Mouse (Mus musculus) right cerebral cortex, postnatal 36 days (tissue): ENCODE measurements around the gene Adamts2.

Experiments used
- DNase-seq, 2 experiments: peaks; one replicate each; pipeline ENCODE4 v3.0.0; 2022; ENCODE audit warnings: low spot score in 2 of 2, mixed read lengths in 1 of 2

The Adamts2 gene

DNA sequence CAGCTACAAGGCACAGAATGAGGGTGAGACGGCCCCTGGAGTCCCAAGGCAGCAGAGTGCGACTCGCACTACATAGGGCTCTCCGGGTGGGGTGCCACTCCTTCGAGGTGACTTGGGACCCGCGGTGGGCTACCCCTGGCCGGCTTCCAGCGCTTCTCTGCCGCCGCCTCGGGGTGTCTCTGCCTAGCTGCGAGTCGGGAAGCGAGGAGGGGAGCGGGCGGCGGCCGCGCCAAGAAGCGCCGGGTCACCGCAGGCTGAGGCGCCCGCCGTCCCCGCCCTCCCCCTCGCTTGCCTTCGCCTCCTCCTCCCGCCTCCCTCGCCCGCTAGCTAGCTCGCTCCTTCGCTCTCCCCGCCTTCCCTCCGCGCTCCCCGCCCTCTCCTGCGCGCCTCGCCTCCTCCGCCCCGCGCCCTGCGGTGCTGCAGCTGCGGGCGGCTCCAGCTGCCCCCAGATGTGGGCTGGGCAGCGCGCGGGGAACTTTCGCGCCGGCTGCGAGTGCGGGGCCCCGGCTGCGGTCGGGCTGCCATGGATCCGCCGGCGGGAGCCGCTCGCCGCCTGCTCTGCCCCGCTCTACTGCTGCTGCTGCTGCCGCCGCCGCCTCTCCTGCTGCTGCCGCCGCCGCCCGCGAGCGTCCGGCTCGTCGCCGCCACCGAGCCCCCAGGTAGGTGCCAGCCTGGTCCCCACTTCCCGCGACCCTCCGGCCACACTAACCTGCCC is at the start of gene Adamts2:
Gene Adamts2 (plus strand): TSS at position 444 of the 715 bp plus-strand sequence.
- peak in 1 of 2 experiments; percentile 32 for DNase-seq

DNA sequence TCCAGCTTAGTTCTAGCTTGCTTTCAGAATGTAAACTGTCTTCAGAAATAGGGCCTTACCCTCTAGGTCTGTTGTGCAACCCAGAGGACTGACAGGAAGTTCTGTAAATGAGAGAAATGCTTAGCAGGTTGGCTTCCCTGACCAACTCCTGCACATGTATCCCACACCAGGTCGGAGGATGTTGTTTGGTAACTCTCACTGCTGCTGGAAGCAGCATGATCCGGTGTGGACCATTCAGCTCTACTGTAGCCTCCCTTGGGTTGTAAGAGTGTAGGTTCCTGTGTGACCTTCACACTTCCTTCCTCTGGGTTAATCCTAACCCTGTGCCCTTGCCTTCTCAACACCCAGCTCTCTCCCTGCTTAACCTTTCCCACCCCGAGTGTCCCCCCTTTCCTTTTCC is 44.8 kb upstream of the Adamts2 start:
- DNase-seq: no peak

DNA sequence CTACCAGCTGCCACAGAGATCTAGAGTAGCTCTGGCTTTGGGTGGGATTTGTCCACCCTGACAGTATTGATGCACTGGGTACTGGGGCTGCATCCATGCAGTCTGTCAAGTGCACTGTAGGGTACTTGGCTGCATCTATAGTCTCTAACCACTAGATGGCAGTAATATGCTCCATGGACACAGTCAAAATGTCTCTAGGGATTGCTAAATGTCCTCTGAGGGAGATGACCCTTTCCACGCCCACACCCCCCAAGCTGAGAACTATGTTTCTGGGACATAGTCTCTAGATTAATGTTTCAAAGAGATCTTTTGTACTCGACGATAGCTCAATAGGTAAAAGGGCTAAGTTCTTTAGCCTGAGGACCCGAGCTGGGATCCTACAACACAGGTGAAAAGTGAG is 42.8 kb upstream of the Adamts2 start:
- no peak for DNase-seq

DNA sequence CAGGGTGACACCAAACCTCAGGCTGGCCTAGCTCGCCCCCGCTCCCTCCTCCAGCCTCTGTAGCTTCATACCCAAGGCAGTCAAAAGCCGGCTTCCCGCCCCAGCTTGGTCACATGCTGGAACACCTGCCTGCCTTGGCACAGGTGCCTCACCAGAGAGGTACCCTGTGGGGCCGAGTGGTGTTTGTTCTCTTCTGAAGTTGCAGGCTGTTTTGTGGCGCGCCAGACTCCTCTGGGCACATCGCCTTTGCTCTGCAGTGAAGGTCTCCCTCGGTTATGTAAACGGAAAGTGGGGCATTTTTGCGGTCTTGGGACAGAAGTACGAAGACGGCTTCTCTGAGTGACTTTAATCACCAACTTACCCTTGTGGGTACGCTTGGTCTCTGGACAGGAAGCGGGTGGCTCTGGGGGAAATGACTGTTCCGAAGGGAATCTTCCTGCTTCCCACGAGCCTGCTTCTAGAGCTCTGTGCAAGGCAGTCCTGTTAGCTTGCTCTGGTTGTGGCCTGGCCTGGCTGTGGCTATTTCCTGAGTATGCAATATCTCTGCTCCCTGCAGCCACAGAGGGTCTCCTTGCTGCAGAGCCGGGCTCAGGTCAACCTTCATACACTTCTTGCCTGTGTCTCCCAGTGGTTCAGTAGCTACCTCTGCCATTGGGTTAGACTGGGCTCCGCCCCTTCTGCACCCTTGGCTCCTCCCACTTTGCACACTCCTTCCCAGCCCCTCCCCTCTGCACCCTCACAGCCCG is 36.2 kb upstream of the Adamts2 start:
- no peak for DNase-seq

DNA sequence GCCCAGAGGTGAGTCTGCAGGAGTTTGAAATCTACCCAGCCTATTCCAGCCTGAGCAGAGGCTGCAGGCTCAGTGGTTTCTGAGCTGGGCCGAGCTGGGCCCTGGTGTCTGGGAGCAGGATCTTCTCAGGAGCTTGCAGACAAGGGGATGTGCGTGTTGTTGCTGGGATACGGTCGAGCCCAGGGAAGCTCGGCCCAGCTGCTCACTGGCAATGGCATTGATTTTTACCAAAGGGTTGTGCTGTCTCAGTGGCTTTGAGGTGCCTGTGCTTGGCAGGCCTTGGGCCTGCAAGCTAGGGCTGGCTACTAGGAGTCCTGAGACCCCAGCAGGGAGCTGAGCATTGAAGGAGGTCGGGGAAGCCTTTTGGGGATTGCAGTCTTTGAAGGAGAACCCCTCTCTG is 30.4 kb upstream of the Adamts2 start:
- no peak for DNase-seq

DNA sequence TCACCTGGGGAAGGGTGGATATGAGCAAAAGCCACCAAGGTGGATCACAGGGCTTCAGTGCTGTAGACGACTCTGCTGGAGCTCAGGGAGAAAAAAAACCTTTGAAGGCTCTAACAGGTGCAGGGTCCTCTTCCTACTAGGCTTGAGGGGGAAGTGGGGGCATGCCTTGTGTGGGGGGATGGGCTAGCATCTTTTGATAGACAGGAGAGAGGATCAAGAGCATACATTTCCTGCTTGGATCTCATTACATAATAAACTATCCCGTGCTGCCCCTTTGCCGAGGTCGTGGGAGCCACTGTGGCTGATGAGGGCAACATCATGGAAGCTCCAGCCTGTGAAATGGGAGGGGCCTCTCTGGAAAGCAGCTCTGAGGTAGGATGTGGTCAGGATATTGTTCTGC is 25.4 kb upstream of the Adamts2 start:
- DNase-seq: no peak

DNA sequence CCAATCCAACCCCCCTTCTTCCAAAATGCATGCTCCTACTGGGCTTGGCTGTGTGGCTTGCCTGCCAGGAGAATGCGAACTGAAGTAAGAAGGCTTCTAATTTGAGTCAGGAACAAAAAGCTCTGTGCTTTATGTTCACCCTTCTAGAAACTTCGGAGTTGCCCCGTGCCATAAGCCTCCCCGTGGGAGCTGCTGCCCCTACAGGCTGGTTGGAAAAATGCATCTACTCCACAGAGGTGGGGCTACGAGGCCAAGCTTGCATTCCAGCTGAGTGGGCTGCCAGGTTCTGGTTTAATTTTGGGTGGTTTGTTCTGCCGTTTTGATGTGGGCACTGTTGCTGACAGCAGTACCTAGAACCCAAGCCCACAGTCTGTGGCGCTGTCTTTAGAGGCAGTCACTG is 14.9 kb upstream of the Adamts2 start:
- no peak for DNase-seq

DNA sequence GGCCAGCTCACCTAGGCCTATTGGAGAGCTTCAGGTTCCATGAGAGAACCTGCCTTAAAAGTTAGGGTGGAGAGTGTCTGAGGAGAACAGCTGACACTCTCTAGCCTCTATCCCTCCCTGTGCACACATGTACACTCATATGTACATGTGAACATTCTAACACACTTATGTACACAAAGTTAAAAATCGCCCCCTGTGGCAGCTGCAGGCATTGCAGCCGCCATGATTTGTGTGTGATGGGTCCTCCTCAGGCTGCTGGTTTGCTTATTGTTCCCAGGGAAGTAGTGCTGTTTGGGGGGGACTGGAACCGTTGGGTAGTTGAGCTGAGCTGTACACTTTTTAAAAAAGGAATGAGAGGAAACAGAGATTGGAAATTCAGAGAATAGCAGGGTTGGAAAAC is 14.1 kb upstream of the Adamts2 start:
- DNase-seq: no peak

DNA sequence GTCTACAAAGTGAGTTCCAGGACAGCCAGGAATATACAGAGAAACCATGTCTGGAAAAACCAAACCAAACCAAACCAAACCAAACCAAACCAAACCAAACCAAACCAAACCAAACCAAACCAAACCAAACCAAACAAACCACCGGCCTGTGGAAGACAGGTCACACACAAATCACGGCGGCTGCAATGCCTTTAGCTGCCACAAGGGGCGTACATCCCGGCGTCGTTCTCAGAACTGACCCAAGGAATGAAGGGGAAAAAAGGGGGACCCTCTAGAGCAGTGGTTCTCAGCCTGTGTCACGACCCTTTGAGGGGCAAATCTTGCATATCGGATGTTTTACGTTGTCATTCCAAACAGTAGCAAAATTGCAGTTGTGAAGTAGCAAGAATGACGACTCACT is 12.8 kb upstream of the Adamts2 start:
- DNase-seq: no peak

DNA sequence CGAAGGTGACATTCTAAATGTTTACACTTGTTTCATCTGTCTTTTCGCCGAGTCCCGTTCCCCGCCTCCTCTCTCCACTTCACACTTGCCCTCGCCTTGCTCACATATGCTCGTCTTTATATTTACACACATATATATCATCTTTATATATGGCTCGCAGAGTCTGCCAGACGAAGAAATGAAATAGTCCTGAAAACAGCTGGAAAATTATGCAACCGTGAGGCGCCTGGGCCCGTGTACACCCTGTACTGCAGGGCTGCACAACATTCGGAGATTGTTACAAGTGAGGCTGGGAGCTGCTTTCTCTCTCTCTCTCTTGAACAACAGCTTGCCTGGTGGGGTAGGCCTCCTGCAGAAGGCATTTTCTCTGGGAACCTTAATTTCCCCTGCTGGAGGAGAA is 10.8 kb upstream of the Adamts2 start:
- DNase-seq: peak; percentile 39 to 55

DNA sequence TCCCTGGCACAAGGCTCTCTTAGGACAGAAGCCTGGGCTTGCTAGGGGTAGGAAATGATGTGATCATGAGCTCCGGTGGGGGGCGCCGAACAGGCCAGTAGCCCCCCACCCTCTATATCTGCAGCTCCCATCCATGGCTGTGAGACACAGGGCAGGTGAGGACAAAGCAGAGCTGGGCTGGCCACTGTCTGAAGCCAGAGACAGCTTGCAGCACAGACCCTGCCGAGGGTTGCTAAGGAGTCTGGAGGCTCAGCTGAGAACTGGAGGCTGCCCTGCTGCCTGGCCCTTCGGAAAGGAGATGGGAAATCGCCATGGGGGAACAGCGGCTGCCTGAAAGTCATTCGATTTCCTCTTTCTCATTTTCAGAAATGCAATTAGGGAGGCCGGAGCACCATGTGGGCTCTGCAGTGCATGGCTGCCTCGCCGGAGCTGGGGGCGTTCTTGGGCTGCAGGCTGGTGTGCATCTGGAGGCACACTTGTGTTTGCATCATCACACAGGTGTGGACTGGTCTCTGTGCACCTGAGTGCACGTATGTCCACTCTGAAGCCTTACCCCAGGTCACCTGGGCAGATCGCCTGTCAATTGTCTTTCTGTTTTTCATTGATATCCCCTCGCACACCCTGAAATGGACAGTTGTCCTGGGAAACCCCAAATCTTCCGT is 8.9 kb upstream of the Adamts2 start:
- DNase-seq: no peak

DNA sequence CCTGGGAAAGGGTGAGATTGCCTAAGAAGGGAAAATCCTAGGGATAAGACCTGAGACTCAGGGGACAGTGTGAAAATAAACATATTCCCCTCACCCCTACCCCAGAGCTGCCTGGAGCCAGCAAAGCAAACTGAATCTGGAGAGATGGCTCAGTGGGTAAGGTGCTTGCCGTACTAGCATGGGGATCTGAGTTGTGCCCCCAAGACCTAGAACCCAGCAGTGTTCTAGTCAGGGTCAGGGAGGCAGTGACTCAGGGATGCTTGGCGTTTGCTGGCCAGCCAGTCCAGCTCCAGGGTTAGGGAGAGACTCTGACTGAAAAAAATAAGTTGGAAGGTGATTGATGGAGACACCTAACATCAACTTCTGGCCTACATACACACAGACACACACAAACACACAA is 5.3 kb upstream of the Adamts2 start:
- no peak for DNase-seq

DNA sequence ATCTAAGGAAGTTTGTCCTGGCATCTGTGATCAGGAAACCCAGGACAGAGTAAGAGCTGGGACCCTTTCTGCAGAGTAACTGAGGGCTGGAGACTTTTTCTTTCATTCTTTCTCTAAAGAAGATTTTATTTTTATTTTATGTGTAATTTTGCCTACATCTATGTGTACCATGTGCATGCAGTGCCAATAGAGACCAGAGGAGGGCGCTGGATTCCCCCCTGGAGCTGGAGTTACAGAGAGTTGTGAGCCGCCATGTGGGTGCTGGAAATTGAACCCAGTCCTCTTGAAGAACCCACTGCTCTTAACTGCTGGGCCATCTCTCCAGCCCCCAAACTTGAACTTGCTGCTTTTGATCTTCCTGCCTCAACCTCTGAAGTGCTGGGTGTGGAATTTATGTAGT is 2.7 kb upstream of the Adamts2 start:
- DNase-seq: no peak

DNA sequence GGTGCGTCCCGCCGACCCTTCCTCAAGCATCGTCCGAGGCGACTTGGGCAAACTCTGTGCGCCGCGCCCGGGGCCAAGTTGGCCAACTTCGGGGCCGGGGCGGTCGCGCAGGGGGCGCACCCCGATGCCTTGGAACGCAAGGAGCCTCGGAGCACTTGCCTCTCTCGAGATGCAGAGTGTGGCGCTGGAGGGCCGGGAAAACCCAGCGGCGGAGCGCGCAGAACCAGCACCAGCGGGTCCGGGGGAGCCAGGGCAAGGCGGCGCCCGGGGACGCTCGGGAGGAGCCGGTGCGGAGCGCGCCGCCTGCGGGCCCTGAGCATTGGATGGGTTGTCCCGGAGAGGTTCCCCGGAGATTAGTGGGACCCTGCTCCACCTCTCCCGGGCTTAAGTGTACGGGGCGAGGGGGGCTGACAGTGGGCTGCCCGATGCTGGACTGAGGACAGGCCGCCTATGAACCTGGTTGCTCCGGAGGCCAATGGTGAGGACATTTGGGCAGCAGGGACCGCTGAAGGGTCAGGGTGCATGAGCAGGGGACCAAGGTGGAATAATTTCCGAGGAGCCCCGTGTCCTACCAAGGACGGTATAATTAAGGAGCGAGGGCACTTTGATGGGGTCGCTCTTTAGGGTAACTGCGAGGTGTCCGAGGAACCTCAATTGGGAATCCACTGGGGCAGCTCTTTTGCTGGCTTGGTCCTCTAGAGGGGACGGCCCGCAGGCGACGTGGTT is 635 bp downstream of the Adamts2 start:
- no peak for DNase-seq

DNA sequence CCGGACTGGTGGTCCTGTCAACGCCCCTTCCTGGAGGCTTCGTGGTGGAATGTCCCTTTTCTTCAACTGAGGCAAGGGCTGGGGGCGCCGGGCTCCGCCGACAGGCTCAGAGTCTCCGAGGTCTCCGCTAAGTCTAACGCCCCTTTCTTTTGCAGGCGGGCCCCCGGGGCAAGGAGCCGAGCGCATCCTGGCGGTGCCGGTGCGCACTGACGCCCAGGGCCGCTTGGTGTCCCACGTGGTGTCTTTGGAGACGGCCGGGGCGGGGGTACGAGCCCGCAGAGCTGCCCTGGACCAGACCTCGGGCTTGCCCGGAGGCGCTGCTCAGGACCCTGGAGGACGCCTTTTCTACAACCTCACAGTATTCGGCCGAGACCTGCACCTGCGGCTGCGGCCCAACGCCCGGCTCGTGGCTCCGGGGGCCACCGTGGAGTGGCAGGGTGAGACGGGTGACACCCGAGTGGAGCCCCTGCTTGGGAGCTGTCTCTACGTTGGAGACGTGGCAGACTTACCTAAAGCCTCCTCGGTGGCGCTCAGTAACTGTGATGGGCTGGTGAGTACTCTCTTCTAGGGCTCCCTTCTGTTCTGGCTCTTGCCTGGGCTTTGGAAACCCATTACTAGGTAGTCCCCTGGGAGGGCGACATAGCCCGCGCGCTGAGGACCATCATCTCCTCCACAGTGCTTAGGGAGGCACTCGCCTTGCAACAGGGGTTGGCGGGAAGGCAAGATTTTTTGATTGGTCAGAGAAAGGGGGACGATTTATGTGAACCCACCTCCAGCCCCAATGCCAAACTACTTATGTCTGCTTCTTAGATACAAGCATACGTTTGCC is 1.4 kb downstream of the Adamts2 start:
- no peak for DNase-seq

DNA sequence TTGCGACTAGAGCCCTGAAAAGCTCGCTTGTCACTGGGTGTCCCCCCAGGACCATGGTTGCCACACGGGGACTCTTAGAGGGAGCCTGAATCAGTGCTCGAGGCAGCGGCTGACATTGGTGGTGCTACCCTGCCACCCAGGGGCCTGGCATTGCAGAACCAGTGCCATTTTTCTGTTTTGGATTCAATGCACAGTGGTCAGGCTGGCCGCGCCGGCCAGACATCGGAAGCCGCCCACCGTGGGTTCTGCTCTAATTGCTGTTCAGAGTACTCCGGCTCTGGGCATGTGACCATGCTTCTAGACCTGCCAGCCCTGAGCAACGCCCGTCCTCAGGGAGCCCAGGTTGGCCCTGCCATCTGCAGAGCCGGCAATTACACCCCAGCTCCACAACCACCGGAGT is 2.5 kb downstream of the Adamts2 start:
- no peak for DNase-seq

DNA sequence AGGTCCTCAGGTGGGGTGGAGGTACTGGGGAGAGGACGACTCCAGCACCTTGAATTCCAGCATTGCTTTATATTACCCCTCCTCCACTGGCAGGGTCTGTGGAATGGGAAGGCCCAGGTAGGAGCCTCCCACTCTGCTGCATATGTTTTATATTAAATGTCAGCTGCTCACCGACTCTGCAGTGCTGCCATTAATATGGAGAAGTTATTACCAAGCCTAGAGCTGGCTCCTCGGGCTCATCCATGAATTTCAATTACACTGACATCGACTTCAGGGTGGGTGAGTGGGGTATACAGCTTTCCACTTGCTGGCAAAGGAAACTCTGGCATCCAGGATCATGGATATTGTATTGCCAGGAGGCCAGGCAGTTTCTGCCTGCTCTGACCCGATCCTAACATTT is 9.3 kb downstream of the Adamts2 start:
- DNase-seq: no peak

DNA sequence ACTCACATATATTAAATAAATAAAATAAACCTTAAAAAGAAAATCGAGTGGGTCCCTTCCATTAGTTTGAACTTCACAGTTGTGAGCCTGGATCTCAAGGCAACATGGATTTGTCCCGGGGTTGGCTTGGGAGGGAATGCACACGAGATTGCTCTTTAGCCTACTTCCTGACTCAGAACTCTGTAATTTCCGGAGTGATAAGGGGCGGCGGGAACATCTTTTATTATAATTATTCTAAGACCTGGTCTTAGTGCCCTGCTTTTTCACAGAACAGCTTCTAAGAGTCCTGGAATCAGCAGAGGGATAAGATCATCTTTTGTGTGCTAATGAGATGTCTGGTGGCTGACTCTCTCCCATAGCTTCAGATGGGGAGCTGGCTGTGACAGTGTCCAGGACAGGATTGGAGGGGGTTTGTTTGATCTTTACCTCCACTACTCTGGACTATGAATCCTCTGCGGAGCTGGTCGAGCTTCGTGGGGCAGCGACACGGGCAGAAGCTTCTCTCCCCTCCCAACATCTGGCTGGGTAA is 15.2 kb downstream of the Adamts2 start:
- no peak for DNase-seq

DNA sequence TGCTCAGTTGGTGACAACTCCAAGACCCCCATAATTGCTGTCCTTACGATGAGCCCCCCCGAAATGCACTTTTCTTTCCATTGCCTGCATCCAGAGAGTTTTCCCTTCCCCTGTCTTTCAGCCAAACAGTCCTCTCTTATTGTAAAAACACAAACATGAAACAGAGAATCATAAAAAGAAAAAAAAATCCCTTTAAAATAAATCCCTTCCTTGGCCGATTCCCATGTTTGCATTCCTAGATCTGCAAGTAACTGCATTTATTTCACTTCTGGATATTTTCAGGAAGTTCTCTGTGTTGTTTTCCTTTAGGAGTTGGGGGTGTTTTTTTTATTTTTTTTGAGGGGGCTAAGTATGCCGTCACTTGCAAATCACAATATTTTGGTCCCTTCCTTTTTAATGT is 19.0 kb downstream of the Adamts2 start:
- no peak for DNase-seq

DNA sequence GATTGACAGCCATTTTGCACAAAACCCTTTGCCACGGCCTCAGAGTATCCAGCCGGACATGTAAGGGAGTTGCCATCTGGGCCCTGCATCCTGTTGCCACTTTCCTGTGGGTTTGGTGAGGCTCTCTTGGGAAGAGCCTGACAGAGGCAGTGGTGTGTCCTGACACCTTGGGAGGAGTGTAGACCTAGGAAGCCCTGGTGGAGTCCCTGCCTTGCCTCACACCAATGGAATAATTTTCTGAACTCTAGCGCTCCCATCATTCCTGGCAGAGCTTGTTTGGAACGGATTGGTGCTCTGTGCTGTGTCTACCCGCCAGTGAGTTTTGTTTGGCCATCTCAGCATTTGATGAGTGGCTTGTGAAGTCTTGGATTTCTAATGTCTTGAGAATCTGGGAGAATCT is 19.5 kb downstream of the Adamts2 start:
- DNase-seq: no peak

DNA sequence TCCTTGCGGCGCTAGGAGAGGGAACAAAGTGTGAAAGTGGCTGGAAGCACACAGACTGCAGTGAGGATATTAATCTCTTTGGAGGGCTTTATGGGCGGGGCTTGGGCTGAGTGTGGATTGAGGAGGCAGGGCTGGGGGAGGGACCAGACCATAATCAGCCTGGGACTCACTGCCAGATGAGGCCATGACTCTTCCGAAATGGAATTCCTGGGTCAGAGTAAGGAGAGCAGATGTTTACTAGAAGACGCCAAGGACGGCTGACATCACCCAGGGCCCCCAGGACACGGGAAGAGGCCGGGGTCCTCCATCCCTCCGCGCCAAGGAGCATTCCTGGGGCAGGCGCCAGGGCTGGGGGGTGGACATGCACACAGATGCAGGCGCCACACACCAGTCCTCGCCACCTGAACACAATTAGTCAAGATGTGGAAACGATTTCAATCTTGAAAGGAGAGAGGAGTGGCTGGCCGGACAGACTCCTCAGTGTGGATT is 20.4 kb downstream of the Adamts2 start:
- no peak for DNase-seq
